Mouse (Mus musculus): ENCODE results near the gene Cops7b. TPM values are rescaled to one million over a fixed set of nuclear protein-coding genes. Genes with fewer than 3 reads are reported as not detected.

The Cops7b gene
- 51.9 and 65.0 TPM in 2 replicates for polyA plus RNA-seq (2012; rRNA removed)

GRCm38 (mm10) chr1:86582451-86583096 is at the start of gene Cops7b, which contains the start of gene Pde6d:
TSS of gene Cops7b (plus strand) at chr1:86582904.
TSS of gene Pde6d (minus strand) at chr1:86582629.

Other genes starting within 250 kb of the Cops7b start
- gene Ncl, start 223.5 kb upstream of the Cops7b start, polyA plus RNA-seq (2012; rRNA removed): 382 and 1,606 TPM in 2 replicates
- 0.16 TPM in 1 of 2 replicates, not detected in the other for gene Nmur1, start 156.7 kb upstream of the Cops7b start, polyA plus RNA-seq (2012; rRNA removed)
- gene Tex44, start 156.6 kb upstream of the Cops7b start, polyA plus RNA-seq (2012; rRNA removed): 0.04 TPM in 1 of 2 replicates, not detected in the other
- gene Ptma, start 56.2 kb upstream of the Cops7b start, polyA plus RNA-seq (2012; rRNA removed): 4,745 and 9,351 TPM in 2 replicates
- 55.6 and 63.1 TPM in 2 replicates for gene Pde6d, start 275 bp upstream of the Cops7b start, polyA plus RNA-seq (2012; rRNA removed)
- gene Nppc, start 87.7 kb downstream of the Cops7b start, polyA plus RNA-seq (2012; rRNA removed): 0.29 and 1.7 TPM in 2 replicates
- gene Dis3l2, start 120.9 kb downstream of the Cops7b start, polyA plus RNA-seq (2012; rRNA removed): 24.6 and 27.3 TPM in 2 replicates